Mouse (Mus musculus) liver, embryonic 16.5 days (tissue): ENCODE measurements around the gene Chst11. TPM values are rescaled to one million over a fixed set of nuclear protein-coding genes. Genes with fewer than 3 reads are reported as not detected.

Experiments used
- ATAC-seq: fragments of 200-750 bp; cut with Nextera tagmentation; 2 replicates; pipeline ENCODE4 v1.8.0; 2017; ENCODE audit warnings: low read depth, mild to moderate bottlenecking, moderate number of reproducible peaks, moderate library complexity
- H3K27ac ChIP-seq: fragments of 300-500 bp; sonication (generic); 2 replicates; pipeline ENCODE4 v1.5.1; 2014; ENCODE audit warnings: mild to moderate bottlenecking, low read length
- H3K27me3 ChIP-seq: fragments of 300-500 bp; sonication (generic); 2 replicates; pipeline ENCODE4 v1.6.1; 2014; ENCODE audit warnings: low read depth, low read length, mixed read lengths; ENCODE audit not compliant: control insufficient read depth, insufficient read depth
- H3K36me3 ChIP-seq: fragments of 300-500 bp; sonication (generic); 2 replicates; pipeline ENCODE4 v1.6.1; 2014; ENCODE audit warnings: mild to moderate bottlenecking; ENCODE audit not compliant: control insufficient read depth, insufficient read depth
- H3K4me1 ChIP-seq: fragments of 300-500 bp; sonication (generic); 2 replicates; pipeline ENCODE4 v1.6.1; 2014; ENCODE audit warnings: low read depth, low read length, mixed read lengths; ENCODE audit not compliant: control insufficient read depth
- H3K4me2 ChIP-seq: fragments of 300-500 bp; sonication (generic); 2 replicates; pipeline ENCODE4 v1.6.1; 2014; ENCODE audit warnings: low read depth, low read length, mixed read lengths
- H3K4me3 ChIP-seq: fragments of 300-500 bp; sonication (generic); 2 replicates; pipeline ENCODE4 v1.5.1; 2014; ENCODE audit warnings: low read depth, mild to moderate bottlenecking, low read length
- H3K9ac ChIP-seq: fragments of 300-500 bp; sonication (generic); 2 replicates; pipeline ENCODE4 v1.6.1; 2014; ENCODE audit warnings: low read depth, low read length
- H3K9me3 ChIP-seq: fragments of 300-500 bp; sonication (generic); replicated peaks from 2 replicates; pipeline ENCODE4 v1.6.1; 2016; ENCODE audit warnings: low read length; ENCODE audit not compliant: control insufficient read depth
- WGBS: fragments of 180-500 bp; shearing (Covaris S2); extraction: QIAGEN DNeasy Blood & Tissue Kit; methylation state at CpG from one replicate; pipeline ENCODE4 v1.1.7; 2014; ENCODE audit not compliant: insufficient replicate concordance; 5-methylcytosine and 5-hydroxymethylcytosine counted together
- polyA plus RNA-seq: library from polyadenylated mRNA; unstranded; fragments of >200 nt; fragmentation: Nextera tagmentation; extraction: Ambion mirVana; gene quantifications from 2 replicates; pipeline ENCODE4 v1.2.1, GENCODE M21; 2015

Chst11 gene
- polyA plus RNA-seq, 1 experiment from 2014 or later = 1.0 TPM

DNA sequence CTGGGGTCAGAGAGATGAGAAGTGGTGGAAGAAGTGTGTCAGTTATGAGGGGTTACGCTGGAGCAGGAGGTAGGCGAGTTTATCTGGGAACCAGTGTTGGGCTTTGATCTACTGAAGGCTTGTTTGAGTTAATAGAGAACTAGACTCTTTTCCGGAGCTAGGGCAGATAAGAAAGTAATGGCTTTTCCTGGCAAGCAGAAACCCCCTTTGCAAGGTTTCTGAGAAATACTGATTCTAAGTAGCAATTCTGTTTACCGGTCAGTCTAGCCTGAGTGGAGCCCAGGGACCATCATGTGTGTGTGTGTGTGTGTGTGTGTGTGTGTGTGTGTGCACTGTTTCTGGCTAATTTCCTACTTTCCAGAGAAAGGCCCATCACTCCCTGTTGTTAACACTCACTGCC lies 243.3 kb downstream of the Chst11 start:
- H3K9ac ChIP-seq = no peak overlapping the region
- H3K4me2 ChIP-seq = no peak overlapping the region
- H3K27me3 ChIP-seq = no peaks in the 10 kb centered on the region
- H3K4me3 ChIP-seq = no peak overlapping the region
- H3K4me1 ChIP-seq = no peaks in the 10 kb centered on the region
- no peaks in the 10 kb centered on the region for H3K36me3 ChIP-seq
- H3K9me3 ChIP-seq = no peaks in the 10 kb centered on the region
- WGBS = 25% methylated on average over 4 of the region's 4 CpGs
- no peak overlapping the region for H3K27ac ChIP-seq
- no peak for ATAC-seq

DNA sequence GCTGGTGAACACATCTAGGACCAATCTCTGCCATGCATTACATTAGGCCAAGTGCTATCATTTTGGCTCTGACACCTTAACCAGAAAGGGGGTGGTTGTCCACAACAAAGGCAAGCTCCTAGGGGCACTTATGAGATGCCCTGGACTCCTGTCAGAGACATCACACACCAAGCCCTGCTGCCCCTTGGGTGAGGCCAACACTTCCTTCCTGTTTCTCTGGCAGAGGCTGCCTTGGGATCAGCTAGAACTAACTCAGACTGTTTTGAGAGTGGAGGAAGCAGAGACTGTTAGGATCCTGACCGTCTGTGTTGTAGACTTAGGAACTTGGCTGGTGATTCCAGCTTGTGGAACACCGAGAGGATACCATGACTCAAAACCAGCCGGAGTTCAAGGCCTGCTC lies 248.7 kb downstream of the Chst11 start:
- 28% methylated on average over 3 of the region's 3 CpGs for WGBS
- Histone ChIP-seq H3K4me2 (no peak overlapping the region), H3K36me3 (no peaks in the 10 kb centered on the region), H3K9ac (no peak overlapping the region), H3K4me3 (no peak overlapping the region), H3K27ac (no peak overlapping the region), H3K4me1 (no peaks in the 10 kb centered on the region), H3K27me3 (no peaks in the 10 kb centered on the region), H3K9me3 (no peaks in the 10 kb centered on the region)
- no peak for ATAC-seq

DNA sequence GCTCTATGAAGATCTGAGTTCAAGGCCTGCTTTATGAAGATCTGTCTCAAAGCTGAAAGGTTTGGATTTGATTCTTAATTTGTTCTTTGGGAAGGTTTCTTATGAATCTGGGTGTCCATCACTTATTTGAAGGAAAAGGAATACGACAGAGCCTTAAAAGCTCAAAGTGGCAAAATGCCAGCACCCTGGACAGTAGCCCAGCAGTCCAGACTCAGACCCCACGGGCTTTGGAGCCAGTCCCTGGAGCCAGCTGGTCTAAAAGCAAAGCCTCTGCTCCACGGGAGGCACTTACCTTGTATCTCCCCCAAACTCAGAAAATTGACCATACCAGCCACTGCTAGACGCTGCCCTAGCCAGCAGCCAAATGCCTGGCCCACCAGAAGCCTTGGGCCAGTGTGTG lies 249.1 kb downstream of the Chst11 start:
- Histone ChIP-seq H3K27me3 (no peaks in the 10 kb centered on the region), H3K4me3 (no peak overlapping the region), H3K27ac (no peak overlapping the region), H3K4me2 (no peak overlapping the region), H3K9ac (no peak overlapping the region), H3K4me1 (no peaks in the 10 kb centered on the region), H3K9me3 (no peaks in the 10 kb centered on the region), H3K36me3 (no peaks in the 10 kb centered on the region)
- ATAC-seq = no peak
- WGBS = 48% methylated on average over 4 of the region's 4 CpGs

DNA sequence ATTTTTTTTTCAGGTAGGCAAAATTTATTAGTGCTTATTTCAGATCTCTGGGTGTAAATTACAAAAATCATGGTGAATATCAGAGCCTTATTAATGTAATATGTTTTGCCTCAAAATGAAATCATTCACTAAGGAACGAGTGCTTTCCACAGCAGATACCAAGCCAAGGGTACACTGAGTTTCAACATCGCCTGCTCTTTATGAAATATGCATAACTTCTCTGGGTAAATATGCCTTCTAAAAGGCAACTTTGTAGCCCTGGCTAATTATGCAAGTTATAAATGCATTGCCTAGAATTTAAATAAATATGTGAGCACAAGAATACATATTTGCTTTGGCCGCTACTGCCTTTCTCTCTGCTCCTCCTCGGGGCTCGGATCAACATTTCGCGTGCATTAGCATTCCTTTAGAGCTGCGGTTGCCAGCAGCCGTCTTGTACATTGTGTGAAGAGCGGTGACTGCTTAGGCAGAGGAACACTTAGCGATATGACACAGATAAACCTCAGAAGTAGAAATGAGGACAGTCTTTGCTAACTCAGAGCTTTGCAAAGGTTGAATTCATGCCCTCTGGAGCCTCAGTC lies 256.9 kb downstream of the Chst11 start:
- H3K4me1 ChIP-seq = no peaks in the 10 kb centered on the region
- 63% methylated on average over 11 of the region's 11 CpGs for WGBS
- no peak overlapping the region for H3K9ac ChIP-seq
- H3K27ac ChIP-seq = no peak overlapping the region
- no peak for ATAC-seq
- H3K9me3 ChIP-seq = no peaks in the 10 kb centered on the region
- H3K4me3 ChIP-seq = no peak overlapping the region
- H3K36me3 ChIP-seq = no peaks in the 10 kb centered on the region
- H3K27me3 ChIP-seq = no peaks in the 10 kb centered on the region
- no peak overlapping the region for H3K4me2 ChIP-seq

DNA sequence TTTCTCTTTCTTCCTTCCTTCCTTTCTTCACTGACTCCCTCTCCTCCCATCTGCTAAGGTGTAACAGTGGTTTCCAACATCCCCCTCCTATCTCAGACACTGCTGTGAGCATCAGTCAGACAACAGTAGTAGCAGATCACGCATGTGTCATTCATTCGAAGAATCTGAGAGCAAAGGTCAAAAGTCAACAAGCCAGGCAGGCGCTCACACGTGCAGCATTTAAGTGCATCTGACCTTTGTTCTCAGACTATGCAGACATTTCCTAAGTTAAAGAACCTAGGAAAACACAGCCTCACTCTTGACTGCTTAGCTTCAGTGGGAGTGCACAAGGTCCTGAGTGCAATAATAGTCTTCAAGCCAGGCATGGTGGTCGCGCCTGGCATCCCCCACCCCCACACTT lies 258.8 kb downstream of the Chst11 start:
- Histone ChIP-seq H3K27ac (no peak overlapping the region), H3K27me3 (no peaks in the 10 kb centered on the region), H3K9ac (no peak overlapping the region), H3K4me2 (no peak overlapping the region), H3K36me3 (no peaks in the 10 kb centered on the region), H3K4me3 (no peak overlapping the region), H3K4me1 (no peaks in the 10 kb centered on the region), H3K9me3 (no peaks in the 10 kb centered on the region)
- ATAC-seq = peak; percentile 39; the same call in 1 of the 2 replicates
- 66% methylated on average over 6 of the region's 6 CpGs for WGBS

Other genes with a start within 250 kb of the Chst11 start
- 29.4 and 34.5 TPM in 2 replicates for gene Nfyb, start 221.4 kb upstream of the Chst11 start, polyA plus RNA-seq
- gene Txnrd1, start 151.5 kb upstream of the Chst11 start, polyA plus RNA-seq = 44.1 and 46.1 TPM in 2 replicates
- 0.13 and 0.18 TPM in 2 replicates for gene Eid3, start 118.9 kb upstream of the Chst11 start, polyA plus RNA-seq